Mouse (Mus musculus): ENCODE results near the gene Tm6sf2. TPM values are rescaled to one million over a fixed set of nuclear protein-coding genes. Genes with fewer than 3 reads are reported as not detected.

Gene Tm6sf2
- total RNA-seq, 2 experiments from 2014 or later: 0.52 to 1.4 TPM

DNA sequence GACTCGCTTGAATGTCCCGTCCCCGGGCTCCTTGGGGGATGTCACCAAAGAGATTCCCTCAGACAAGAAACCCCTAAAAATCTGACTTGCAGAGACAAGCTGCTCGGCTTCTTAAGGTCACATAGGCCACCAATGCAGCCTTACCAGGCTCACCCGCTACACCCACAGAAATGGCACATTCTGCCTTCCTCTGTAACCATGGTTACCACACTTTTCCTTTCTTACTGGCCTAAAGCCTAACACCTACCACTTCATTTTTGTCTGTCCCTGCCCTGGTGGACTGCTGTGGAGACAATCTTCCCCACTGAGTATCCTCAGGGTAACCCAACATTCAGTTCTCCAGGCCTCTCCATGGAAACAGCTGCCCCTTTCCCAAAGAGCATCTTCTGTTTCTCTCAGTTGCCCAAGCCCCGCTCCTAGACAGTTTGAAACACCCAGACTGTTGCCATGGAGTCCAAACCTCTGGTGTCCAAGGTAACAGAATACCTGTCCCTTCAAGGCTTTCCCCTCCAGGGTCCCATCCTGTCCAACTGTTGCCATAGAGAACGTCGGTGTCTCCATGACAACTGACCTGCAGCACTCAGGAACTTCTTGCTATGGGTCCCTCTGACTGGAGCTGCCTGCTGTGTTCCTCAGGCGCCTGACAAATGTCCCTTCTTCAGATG, 16.7 kb downstream of the Tm6sf2 start:
- DNase-seq: no peak

DNA sequence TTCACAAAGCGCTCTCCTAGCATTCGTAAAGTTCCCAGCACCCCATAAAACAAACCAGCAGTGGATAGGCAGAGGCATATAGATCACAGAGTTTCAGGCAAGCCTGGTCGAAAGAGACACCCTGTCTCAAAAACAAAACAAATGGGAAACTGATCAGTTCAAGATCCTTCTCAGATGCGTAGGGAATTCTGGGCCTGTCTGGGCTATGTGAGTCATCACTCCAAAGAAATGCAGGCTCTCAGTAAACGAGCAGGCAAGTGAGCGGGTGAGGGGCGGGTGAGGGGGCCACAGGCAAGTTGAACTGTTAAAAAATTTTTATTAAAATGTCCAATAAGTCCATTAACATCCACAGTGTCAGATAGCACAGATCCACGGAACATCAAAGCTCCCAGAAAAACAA, 20.1 kb downstream of the Tm6sf2 start:
- no peak for DNase-seq

DNA sequence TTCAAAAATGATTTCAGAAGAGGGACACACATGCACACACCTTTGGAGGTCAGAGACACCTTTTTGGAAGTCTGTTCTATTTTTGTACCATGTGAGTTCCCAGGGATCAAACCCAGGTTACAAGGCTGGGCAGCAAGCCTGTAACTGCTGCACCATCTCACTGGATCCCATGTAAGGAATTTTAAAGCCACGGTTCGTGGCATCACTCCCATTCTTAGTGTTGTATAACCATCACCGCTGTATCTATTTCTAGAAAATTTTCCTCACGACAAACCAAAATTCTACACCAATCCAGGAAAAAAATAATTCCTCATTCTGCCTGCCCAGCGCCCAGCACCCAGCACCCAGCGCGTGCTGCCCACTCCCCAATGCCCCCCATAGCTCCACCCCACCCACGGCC, 26.6 kb downstream of the Tm6sf2 start:
- DNase-seq: peak in 1 of 2 experiments; percentile 4

DNA sequence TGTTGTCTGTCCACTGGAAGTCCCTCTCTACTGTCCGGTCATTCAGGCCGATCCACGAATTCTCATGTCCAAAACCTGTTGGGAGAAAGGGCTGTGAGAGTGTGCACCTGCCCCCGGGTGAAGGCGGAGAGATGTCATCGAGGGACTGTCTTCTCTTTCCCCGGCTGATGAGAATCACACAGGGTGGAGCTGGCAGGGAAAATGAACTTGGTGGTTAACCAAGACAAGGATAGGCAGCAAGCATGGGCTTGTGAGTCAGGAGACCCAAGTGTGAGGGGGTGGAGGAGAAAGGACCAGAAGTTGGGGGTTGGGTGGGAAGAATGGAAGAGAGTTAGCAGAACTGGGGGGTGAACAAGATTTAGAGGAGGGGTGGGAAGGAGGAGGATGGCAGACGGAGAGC, 27.5 kb downstream of the Tm6sf2 start:
- no peak for DNase-seq

DNA sequence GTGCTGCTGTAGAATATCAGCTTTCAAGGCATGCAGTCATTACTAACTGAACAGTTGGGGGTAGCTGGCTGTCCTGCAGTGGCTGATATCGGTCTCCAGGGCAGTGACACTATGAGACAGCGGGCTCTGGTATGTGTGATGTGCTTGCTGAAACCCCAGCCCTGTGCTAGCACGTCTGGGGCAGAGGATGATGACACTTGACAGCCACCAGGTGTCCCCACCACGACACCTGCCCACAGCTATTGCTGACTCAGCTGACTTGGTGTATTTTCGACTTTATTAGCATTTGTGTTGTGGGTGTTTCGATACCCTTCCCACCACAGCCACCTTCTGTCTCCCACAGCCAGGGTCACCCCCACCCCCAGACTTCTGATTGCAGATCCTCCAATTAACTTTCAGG, 31.8 kb downstream of the Tm6sf2 start:
- DNase-seq: peak; percentile 28 to 37

DNA sequence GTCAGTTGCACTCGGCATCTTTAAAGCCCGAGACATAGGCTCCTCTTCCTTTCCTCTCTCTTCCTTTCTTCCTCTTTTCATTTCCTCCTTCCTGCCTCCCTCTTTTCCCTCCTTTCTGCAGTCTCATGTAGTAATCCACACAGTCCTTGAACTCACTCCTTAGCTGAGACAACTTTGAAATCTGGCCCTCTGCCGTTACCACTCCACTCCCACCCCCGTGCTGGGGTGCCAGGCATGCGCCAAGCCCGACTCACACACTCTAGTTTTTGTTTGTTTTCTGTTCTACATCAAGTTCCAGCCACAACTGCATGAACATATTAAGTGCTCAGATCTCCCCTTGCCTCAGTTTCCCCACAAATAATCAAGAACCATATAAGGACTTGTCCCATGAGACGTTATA, 32.2 kb downstream of the Tm6sf2 start:
- DNase-seq: no peak

DNA sequence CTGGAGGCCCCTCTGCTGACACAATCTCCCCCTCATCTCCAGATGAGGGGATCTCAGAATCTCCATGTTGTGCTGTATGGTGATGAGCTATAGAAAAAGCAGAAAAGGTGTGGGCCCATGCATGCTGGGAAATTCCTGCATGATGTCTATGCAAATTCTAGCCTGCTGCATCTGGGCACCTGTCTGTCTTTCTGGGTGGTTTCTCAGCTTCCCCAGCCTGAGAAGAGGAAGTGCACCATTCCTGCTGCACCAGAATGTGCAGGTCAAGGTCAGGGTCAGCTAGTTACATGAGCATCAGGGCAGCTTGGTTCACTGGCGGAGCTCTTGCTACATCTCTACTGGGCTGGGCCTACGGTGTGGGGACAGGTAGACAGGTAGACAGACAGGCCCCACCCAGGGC, 37.7 kb downstream of the Tm6sf2 start:
- DNase-seq: no peak

DNA sequence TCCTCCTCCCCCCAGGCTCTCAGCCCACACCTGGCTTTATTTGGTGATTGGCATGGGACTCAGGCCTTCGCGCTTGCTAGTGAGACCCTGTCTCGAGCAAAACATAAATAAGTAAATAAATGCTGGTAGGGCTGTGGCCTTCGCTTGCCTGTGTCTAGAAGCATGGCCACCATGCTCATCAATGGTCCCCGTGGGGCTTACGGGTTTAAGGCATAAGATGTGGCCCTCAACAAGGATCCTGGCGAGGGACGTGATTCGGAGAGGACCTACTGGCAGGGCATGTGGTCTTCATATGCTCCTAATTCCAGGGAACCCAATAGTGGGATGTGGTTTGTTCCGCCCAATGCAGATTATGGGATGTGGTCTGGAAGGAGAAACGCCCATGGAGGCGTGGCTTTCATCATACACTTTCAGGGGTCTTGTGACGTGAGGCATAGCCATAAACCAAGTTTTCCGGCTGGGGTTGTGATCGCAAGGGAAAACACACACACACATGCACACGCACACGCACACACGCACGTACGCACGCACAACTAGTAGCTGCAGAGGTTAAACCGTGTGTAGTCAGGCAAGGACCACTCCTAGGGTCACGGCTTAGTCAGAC, 38.6 kb downstream of the Tm6sf2 start:
- no peak for DNase-seq

DNA sequence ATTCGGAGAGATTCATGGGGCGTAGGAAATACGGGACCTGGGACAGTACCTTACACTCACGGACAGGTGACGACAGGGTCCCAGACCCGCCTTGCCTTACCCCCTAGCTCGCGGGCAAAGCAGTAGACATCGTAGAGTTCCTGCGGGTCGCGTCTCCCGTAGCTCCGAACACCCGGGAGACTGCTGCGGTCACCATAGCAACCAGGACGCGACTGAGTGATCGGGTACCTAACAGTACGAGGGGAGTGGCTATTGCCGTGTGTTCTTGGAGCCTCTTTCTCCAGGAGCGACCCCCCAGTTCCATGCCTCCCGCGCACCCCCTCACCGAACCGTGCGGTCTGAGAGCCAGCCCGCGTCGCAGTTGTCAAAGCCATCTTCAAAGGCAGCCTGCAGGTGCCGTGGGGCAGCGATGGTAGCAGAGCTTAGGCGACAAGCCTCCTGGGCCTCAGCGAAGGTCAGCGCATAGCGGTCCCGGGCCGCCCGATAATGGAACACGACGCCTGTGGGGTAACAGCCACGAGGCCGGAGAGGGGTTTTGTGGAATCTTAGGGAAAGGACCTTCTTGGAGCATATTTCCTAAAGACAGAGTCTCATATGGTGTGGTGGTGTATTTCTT, 39.8 kb downstream of the Tm6sf2 start:
- DNase-seq: no peak

DNA sequence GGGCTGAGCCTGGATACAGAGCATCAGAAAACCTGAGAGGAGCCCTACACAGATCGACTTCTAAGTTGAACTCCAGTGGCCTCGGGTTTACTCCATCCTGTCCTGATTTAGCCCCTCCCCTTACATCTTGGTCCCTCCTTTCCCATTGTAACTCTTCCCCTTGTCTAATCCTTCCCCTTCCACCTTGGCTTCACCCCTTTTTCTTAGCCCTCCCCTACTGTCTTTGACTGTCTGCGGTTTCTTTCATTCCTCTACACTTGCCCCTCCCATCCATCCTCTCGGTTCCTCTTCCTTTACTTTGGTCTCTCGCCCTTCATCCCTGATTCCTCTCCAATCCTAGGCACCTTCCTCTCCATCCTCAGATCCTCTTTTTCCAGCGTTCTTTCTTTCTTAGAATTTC, 41.8 kb downstream of the Tm6sf2 start:
- no peak for DNase-seq

DNA sequence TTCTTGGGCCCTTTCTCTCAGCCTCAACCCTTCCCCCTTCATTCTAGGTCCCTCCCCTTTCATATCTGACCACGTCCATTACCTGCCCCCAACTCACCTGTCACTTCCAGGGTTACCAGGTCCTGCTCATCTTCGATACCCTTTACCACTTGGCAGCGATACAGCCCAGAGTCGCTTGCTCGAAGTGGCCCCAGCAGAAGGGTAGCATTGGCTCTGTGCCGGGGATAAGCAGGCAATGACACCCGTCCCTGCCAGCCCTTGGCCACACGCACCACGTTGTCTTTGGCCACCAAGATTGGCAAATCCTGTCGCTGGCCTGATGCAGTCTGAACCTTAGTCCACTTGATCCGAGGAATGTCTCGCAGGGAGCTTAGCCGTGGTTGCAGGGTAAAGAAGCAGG, 42.2 kb downstream of the Tm6sf2 start:
- DNase-seq: no peak

DNA sequence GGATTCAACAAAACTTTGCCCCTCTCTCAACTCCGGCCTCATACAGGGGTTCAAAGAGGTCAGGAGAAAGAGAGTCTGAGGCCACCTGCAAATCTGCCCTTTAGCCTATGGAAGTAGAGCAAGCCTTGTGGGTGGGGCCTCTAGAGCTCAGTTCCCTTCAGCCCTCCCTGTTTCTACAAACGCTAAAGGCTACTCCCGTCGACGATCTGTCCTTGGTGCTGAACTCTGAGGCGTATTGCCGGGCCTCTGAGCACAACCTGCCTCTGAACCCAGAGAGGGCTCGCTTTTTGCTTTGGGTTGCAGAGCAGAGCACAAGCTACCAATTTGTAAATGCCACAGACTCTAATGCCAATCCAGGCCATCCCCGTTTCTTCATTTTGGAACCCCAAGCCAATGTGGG, 44.9 kb downstream of the Tm6sf2 start:
- no peak for DNase-seq

DNA sequence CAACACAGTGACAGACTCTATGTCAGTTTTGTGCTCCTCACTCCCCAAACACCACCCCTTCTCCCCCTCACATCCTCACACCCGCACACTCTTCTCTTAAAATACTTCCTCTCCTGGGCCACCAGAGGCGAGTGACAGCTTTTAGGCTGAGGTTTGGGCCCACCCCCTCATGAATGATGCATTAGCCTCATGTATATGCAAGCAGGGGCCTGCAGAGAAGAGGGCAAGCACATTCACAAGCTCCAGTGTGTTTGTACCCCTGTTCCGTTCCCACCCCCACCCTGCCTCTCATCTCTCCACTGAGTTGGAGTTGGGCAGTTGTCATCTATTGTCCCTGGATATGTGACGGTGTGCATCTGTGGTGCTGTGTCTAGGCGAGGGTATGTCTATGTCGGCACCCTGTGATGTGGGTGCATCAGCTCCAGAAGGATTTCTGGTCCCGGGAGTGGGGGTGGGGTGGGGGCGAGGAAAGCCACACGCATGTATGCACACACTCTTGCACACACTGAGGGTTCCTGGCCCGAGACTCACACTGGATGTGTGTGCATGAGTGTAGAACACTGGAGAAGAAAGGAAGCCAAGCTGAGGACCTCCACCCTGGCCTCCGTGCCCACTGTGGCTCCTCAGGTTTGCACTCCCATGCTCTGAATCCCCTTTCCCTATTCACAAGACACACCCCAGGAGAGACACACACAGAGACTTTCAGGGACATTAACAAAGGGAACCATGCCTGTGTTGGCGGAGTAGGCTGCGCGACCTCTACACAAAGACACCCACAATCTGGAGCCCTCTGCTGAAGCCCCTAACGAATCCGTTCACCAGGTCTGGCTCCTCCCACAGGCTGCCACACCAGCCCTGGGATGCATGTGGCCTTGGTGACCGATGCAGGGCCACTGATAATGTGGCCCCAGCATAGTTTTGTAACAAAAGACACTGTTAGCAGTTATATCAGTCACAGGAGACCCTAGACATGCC, 46.3 kb downstream of the Tm6sf2 start:
- DNase-seq: no peak

DNA sequence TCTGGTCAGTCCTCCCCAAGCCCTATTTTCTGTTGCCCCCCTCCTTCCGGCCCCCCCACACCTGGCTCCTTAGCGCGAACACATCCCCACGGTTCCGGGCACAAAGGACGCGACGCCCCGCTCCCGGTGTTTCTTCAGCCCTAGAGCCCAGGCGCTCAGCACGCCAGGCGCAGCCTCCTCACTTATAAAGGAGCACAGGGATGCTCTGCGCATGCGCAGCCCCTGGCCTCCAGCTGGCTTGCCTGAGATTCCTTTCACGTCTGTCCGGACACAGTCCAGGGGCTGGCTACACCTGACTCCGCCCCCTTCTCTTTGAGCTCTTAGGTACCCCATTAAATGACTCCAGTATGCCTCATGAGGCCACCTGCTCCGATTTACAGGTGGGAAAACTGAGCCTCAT, 47.9 kb downstream of the Tm6sf2 start, which contains the start of gene Ncan:
Gene Ncan, minus strand, starts transcription at position 207 of the 400 bp plus-strand sequence.
- DNase-seq: peak in 1 of 2 experiments; percentile 24

DNA sequence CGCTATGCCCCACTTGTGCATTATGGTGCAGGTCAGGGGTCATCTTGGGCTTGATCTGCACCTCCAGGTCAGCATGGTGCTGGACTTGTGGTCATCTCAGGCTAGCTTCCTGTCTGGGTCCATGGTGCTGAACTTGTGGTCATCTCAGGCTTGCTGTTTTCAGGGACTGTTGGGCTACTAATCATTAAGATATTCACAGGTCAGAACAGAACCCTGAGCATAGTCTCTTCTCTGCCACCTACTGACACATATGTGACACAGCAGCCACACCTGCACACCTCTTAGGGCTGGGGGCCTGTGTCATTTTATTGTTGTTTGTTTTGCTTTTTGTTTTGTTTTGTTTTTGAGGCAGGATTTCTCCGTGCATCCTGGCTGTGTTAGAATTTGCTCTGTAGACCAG, 50.1 kb downstream of the Tm6sf2 start:
- no peak for DNase-seq

DNA sequence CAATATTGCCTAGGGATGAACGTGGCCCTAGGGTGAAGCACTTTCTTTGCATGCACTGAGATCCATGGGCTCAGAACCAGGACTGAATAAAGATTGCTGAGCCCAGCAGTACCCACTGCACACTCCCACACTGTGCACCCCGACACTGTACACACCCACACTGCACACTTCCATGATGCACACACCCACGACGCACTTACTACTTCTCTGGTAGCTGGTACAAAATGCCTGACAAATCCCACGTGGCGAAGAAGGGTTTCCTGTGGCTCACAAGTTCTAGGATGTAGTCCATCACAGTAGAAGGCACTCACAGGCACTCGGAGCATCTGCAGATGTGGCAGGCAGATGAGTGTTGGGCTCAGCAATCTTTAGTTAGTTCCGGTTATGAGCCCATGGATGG, 52.3 kb downstream of the Tm6sf2 start:
- no peak for DNase-seq

DNA sequence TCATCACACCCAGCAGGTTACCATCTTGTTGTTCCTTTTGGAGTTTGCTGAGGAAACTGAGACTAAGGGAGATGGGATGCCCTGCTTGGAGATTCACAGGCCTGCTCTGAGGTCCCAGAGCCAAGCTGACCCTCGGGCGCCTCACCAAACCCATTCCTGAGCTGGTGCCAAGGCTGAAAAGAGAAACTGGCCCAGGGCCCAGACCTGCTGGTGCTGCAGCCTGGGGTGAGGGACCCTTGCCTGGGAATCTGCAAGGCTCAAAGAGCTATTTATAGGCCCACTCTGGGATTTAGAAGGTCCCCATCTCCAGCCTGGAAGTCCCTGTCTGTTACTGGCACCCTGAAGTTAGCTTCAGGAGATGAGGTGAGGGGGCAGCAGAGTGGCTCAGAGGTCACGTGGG, 55.7 kb downstream of the Tm6sf2 start:
- peak; percentile 83 to 86 for DNase-seq

DNA sequence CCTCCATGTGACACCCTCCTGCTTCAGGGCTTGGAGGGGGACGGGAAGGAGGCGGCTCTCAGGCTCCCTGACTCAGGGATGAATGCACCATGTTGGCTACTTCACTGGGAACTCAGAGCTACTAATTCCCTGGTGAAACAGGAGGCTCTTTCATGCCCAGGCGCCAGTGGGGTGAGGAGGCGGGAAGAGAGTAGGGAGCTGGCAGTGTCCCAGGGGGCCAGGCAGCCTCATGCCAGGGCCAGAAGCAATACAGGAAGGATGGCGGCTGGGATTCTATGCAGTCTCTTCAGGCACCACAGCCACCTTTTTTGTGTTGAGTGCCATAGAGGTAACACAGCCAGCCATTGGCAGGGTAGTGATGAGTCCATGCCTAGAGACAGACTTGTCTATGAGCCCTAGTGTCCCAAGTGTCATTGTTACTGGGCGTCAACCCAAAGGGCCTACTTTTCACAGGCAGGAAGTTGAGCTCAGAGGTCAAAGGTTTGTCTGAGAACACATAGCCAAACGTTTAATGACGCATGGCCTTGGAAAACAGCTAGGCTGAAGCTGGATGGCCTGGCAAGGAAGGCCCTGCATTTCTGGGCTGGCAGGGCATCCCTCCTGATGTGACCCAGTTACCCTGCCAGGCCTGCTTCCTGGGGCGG, 56.7 kb downstream of the Tm6sf2 start:
- DNase-seq: peak; percentile 41 to 72
